Mouse (Mus musculus) heart, postnatal 36 days (tissue): ENCODE measurements around the gene Scimp. TPM values are rescaled to one million over a fixed set of nuclear protein-coding genes. Genes with fewer than 3 reads are reported as not detected.
A peak's percentile ranks its signal among the peaks of the same experiment; 100 is the strongest.

Experiments
- DNase-seq, 2 experiments: peaks; one replicate each; pipeline ENCODE4 v3.0.0; 2021 to 2022
- intact Hi-C: fragments of 180-260 bp; cut with DNase I; formaldehyde crosslinking; loops from one replicate; pipeline ENCODE4 v1.15.1; 2025
- total RNA-seq, 2 experiments: library from RNA; stranded (reverse); gene quantifications; 2 replicates each; pipeline ENCODE4 v1.2.3; 2021

Scimp gene
- total RNA-seq, result under 1 TPM; 0.47 to 0.89 TPM

GRCm38 (mm10) chr11:70812365-70812764 lies at the start of gene Scimp:
Scimp (minus strand) TSS chr11:70812586.
- intact Hi-C loops, result no loop called here
- DNase-seq, result no peak

GRCm38 (mm10) chr11:70860371-70860770 lies 48.0 kb upstream of the Scimp start:
- DNase-seq, result no peak
- intact Hi-C loops, result no loop called here

GRCm38 (mm10) chr11:70846029-70846428 lies 33.6 kb upstream of the Scimp start:
- intact Hi-C loops, result no loop called here
- DNase-seq, result no peak

GRCm38 (mm10) chr11:70845457-70845978 lies 33.1 kb upstream of the Scimp start:
- intact Hi-C loops, result no loop called here
- DNase-seq, result no peak

- peak; percentile 95 for DNase-seq
- intact Hi-C loops, result no loop called here
These were observed 32.4 kb upstream of the Scimp start, which contains the start of gene Rabep1 for GRCm38 (mm10) chr11:70844559-70845456. Rabep1 (plus strand) TSS chr11:70844778.

- DNase-seq, result peak in 1 of 2 experiments; percentile 8
- intact Hi-C loops, result loop anchor here (1.0 kb wide), 1 partner anchor 20 kb away; no protein-coding TSS in a partner anchor
These were observed 31.5 kb upstream of the Scimp start for GRCm38 (mm10) chr11:70843701-70844551.

- intact Hi-C loops, result loop anchor here (1.0 kb wide), 1 partner anchor 21 kb away; no protein-coding TSS in a partner anchor
- no peak for DNase-seq
These were observed 30.6 kb upstream of the Scimp start for GRCm38 (mm10) chr11:70842983-70843382.

- no peak for DNase-seq
- intact Hi-C loops, result no loop called here
These were observed 26.2 kb upstream of the Scimp start for GRCm38 (mm10) chr11:70838610-70839009.

- DNase-seq, result no peak
These were observed 24.6 kb upstream of the Scimp start for GRCm38 (mm10) chr11:70837031-70837430.

GRCm38 (mm10) chr11:70835381-70835831 lies 23.0 kb upstream of the Scimp start:
- DNase-seq, result no peak
- intact Hi-C loops, result no loop called here

More at GRCm38 (mm10) chr11:70837031-70837430, 24.6 kb upstream of the Scimp start:
- intact Hi-C loops, result no loop called here

- intact Hi-C loops, result no loop called here
- no peak for DNase-seq
These were observed 21.4 kb upstream of the Scimp start for GRCm38 (mm10) chr11:70833831-70834230.

GRCm38 (mm10) chr11:70833408-70833807 lies 21.0 kb upstream of the Scimp start:
- intact Hi-C loops, result no loop called here
- no peak for DNase-seq

- intact Hi-C loops, result no loop called here
These were observed 18.8 kb upstream of the Scimp start for GRCm38 (mm10) chr11:70831201-70831600.

GRCm38 (mm10) chr11:70828975-70829615 lies 16.7 kb upstream of the Scimp start:
- no peak for DNase-seq
- intact Hi-C loops, result no loop called here

More at GRCm38 (mm10) chr11:70831201-70831600, 18.8 kb upstream of the Scimp start:
- no peak for DNase-seq

- intact Hi-C loops, result no loop called here
- DNase-seq, result no peak
These were observed 13.8 kb upstream of the Scimp start for GRCm38 (mm10) chr11:70826207-70826606.

GRCm38 (mm10) chr11:70821728-70822591 lies 9.6 kb upstream of the Scimp start:
- intact Hi-C loops, result no loop called here
- DNase-seq, result no peak

GRCm38 (mm10) chr11:70820120-70820519 lies 7.7 kb upstream of the Scimp start:
- no peak for DNase-seq
- intact Hi-C loops, result no loop called here

- intact Hi-C loops, result no loop called here
- no peak for DNase-seq
These were observed 4.4 kb upstream of the Scimp start for GRCm38 (mm10) chr11:70816770-70817169.

GRCm38 (mm10) chr11:70815498-70816078 lies 3.2 kb upstream of the Scimp start:
- peak; percentile 54 to 57 for DNase-seq
- intact Hi-C loops, result loop anchor here (1.0 kb wide), 1 partner anchor 38 kb away; no protein-coding TSS in a partner anchor
